Mouse (Mus musculus) limb, embryonic 15.5 days (tissue): ENCODE data around the gene Cmss1. TPM values are rescaled to one million over a fixed set of nuclear protein-coding genes. Genes with fewer than 3 reads are reported as not detected.

Experiments
- ATAC-seq: fragments of 200-750 bp; cut with Nextera tagmentation; 2 replicates; pipeline ENCODE4 v1.8.0; 2017; ENCODE audit warnings: low read depth, moderate TSS enrichment; ENCODE audit not compliant: insufficient number of reproducible peaks, low FRiP score, low TSS enrichment
- H3K27ac ChIP-seq: fragments of 300-500 bp; sonication (generic); 2 replicates; pipeline ENCODE4 v1.5.1; 2015; ENCODE audit warnings: moderate library complexity, mild to moderate bottlenecking, inconsistent platforms
- H3K27me3 ChIP-seq: fragments of 300-500 bp; sonication (generic); 2 replicates; pipeline ENCODE4 v1.6.1; 2015; ENCODE audit warnings: inconsistent platforms
- H3K36me3 ChIP-seq: fragments of 300-500 bp; sonication (generic); 2 replicates; pipeline ENCODE4 v1.6.1; 2015; ENCODE audit warnings: inconsistent platforms
- H3K4me1 ChIP-seq: fragments of 300-500 bp; sonication (generic); 2 replicates; pipeline ENCODE4 v1.6.1; 2015; ENCODE audit warnings: inconsistent platforms
- H3K4me2 ChIP-seq: fragments of 300-500 bp; sonication (generic); 2 replicates; pipeline ENCODE4 v1.6.1; 2015; ENCODE audit warnings: mild to moderate bottlenecking, inconsistent platforms
- H3K4me3 ChIP-seq: fragments of 300-500 bp; sonication (generic); 2 replicates; pipeline ENCODE4 v1.5.1; 2015; ENCODE audit warnings: mild to moderate bottlenecking, inconsistent platforms
- H3K9ac ChIP-seq: fragments of 300-500 bp; sonication (generic); 2 replicates; pipeline ENCODE4 v1.6.1; 2015; ENCODE audit warnings: inconsistent platforms
- H3K9me3 ChIP-seq: fragments of 300-500 bp; sonication (generic); 2 replicates; pipeline ENCODE4 v1.6.1; 2016; ENCODE audit warnings: inconsistent platforms
- WGBS: fragments of 180-500 bp; shearing (Covaris S2); methylation state at CpG from one replicate; pipeline ENCODE4 v1.1.7; 2015; 5-methylcytosine and 5-hydroxymethylcytosine counted together
- polyA plus RNA-seq: library from polyadenylated mRNA; unstranded; fragments of >200 nt; fragmentation: Nextera tagmentation; extraction: Ambion mirVana; gene quantifications from 2 replicates; pipeline ENCODE4 v1.2.1, GENCODE M21; 2015

Cmss1 gene
- polyA plus RNA-seq, 1 experiment from 2014 or later, result 41.8 TPM

DNA sequence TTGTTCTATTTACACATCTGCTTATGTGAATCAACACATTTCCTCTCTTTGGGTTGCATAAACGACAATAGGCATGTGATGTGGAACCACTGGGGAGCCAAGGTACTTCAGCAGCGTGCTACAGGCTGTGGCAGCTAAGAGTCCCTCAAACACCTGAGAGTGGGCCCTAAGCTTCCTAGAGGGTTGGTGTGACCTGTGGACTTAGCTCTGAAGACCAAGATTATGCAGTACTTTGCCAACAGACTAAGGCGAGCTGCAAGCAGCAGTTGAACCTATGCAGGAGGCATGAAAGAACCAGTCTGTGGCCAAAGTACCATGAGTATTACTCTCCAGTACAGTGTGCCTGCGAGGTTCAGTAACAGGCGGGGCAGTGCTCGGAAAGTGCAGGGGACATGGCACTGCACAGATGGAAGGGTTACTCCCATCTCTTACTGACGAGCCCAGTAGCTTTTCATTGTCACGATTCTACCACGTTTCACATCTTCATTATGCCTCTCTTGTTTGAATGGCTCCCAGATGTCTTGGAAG, 141.2 kb downstream of the Cmss1 start:
- Histone ChIP-seq H3K27ac (no peak overlapping the region), H3K27me3 (no peaks in the 10 kb centered on the region), H3K9ac (no peak overlapping the region), H3K4me3 (no peak overlapping the region), H3K4me1 (peaks cover 12% of the 10 kb centered on the region; the same call in 1 of the 2 replicates), H3K36me3 (no peaks in the 10 kb centered on the region), H3K4me2 (no peak overlapping the region), H3K9me3 (no peaks in the 10 kb centered on the region)
- 82% methylated on average over 9 of the region's 9 CpGs for WGBS
- ATAC-seq, result no peak

DNA sequence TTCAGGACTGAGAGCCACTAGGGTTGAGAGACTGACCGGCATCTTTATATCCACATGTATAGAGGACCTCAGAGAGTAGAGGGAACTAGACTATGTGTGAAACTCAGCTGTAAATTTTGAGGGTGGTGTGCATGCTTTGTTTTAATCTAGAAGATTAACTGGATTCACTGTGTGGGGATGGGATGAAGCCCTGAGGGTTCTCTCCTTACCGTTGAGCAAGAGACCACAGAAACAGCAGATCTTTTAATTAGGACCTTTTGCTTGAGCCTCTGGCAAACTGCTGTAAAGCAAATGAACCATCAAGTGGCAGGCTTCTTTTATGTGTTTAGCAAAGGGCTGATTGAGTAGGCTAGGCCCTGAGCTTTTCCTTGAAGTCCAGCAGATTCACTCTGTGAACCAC, 150.7 kb downstream of the Cmss1 start:
- H3K27me3 ChIP-seq, result no peaks in the 10 kb centered on the region
- no peak overlapping the region for H3K9ac ChIP-seq
- no peak overlapping the region for H3K27ac ChIP-seq
- H3K4me2 ChIP-seq, result no peak overlapping the region
- H3K4me3 ChIP-seq, result no peak overlapping the region
- WGBS, result 31% methylated on average over 2 of the region's 2 CpGs
- H3K36me3 ChIP-seq, result no peaks in the 10 kb centered on the region
- no peak for ATAC-seq
- H3K9me3 ChIP-seq, result no peaks in the 10 kb centered on the region
- H3K4me1 ChIP-seq, result peaks cover 28% of the 10 kb centered on the region

DNA sequence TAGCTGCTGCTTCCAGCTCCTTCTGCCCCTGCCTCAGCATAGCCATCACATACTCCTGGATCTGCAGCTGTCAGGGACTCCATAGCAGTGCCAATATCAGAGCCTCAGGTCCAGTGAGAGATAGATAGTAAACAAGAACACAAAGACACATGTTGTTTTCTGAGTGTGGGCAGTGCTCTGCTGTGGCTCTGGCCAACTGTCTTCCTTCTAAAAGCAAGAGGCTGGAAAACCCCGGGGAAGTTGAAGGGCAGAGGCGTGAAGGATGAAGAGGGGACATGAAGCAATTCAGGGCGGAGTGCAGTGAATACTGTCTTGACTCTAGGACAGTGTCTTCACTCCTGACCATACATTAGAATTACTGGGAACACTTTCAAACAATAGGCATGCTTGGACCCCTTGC, 151.1 kb downstream of the Cmss1 start:
- H3K27me3 ChIP-seq, result no peaks in the 10 kb centered on the region
- no peak overlapping the region for H3K9ac ChIP-seq
- 76% methylated on average over 3 of the region's 3 CpGs for WGBS
- H3K4me2 ChIP-seq, result no peak overlapping the region
- no peak for ATAC-seq
- H3K27ac ChIP-seq, result no peak overlapping the region
- H3K4me3 ChIP-seq, result no peak overlapping the region
- no peaks in the 10 kb centered on the region for H3K9me3 ChIP-seq
- H3K4me1 ChIP-seq, result peaks cover 28% of the 10 kb centered on the region
- no peaks in the 10 kb centered on the region for H3K36me3 ChIP-seq

DNA sequence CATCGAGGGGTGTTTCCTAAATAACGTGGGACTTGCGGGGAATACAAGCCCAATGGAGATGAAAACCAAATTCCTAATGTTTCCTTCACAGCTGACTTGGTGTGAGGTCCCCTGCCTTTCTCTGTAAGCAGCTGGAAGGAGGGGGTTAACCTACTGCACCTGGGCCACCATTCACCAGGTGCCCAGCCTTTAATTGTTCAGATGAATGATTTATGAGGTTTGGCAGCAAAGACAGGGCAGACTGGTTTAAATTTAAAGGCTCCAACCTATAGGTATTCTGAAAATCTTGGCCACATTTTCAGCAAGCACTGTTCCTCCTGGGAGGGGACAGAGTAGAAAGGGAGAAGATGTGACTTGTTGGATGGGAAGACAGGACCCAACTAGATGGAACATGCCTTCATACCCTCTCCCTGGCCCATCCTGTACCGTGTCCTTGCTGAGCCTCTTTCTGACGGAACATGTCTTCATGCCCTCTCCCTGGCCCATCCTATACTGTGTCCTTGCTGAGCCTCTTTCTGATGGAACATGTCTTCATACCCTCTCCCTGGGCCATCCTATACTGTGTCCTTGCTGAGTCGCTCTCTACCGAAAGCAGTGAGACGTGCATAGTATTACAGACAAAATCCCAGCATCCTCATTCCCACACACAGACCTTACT, 152.4 kb downstream of the Cmss1 start:
- Histone ChIP-seq H3K27ac (no peak overlapping the region), H3K36me3 (no peaks in the 10 kb centered on the region), H3K4me2 (no peak overlapping the region), H3K27me3 (no peaks in the 10 kb centered on the region), H3K4me1 (peaks cover 28% of the 10 kb centered on the region), H3K9me3 (no peaks in the 10 kb centered on the region), H3K9ac (no peak overlapping the region), H3K4me3 (no peak overlapping the region)
- ATAC-seq, result peak; percentile 44; the same call in 1 of the 2 replicates
- WGBS, result 65% methylated on average over 8 of the region's 8 CpGs

DNA sequence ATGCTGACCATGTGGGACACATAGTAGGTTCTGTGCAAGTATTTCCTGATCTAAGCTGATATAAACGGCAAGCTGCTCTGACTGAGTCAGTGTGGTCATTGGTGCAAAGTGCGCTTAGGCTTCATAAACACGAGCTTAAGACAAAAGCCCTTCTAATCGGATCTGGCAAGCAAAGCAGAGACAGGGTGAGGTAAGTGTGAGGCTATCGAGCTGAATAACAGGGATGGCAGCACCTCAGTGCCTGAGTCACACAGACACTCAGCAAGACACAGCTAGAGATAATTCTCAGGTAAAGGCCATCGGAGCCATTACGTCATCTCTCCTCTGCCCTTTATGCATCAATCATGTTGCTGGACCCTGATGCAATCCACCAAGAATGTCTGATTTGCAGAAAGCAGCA, 153.7 kb downstream of the Cmss1 start:
- H3K4me1 ChIP-seq, result peaks cover 24% of the 10 kb centered on the region
- H3K9me3 ChIP-seq, result no peaks in the 10 kb centered on the region
- no peak overlapping the region for H3K4me2 ChIP-seq
- 44% methylated on average over 7 of the region's 7 CpGs for WGBS
- H3K27me3 ChIP-seq, result no peaks in the 10 kb centered on the region
- no peaks in the 10 kb centered on the region for H3K36me3 ChIP-seq
- ATAC-seq, result no peak
- no peak overlapping the region for H3K27ac ChIP-seq
- no peak overlapping the region for H3K4me3 ChIP-seq
- no peak overlapping the region for H3K9ac ChIP-seq

DNA sequence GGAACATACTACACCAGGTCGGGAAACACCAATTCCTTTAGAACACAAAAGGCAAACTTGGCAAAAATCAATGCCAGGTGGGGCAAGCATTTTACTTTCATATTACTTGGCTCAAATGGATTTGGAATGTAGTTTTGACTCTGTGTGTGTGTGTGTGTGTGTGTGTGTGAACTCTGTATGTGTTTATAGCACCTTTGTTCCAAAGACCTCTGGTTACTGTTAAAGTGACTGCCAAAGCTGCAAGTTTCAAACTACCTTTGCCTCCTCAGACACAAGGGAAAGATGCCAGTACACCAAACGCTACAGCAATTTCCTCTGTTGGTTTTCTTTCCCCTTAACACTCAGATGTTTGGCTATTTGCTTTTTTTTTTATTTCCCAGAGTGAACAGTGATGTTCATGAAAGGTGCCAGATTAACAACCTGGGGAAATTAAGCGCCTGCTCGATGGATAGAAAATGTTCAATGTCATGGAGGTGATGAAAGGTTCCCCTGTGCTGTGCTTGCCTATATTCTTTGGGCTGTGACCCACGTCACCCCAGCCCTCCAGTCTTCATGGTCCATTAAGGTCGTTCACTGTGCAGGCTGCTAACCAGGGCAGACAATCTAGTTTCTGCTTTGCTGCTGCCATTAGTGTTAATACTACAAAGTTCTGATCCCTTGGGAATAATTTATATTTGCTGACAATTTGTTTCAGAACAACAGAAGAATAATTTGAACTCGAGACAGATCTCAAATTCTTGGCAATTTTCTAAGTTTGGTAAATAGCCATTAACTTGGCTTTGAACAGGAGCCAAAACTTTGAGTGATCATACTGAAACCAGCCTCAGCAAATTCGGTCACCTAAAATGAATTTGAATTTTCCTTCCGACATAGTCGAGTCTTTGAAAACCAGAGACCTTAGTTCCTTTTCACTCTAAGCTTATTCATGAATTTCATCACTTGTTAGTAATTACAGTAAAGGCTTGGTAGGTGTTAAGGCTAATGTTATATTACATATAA, 161.3 kb downstream of the Cmss1 start:
- H3K27me3 ChIP-seq, result no peaks in the 10 kb centered on the region
- H3K4me2 ChIP-seq, result no peak overlapping the region
- peak overlapping the region; percentile 62; the same call in 1 of the 2 replicates for H3K27ac ChIP-seq
- 36% methylated on average over 10 of the region's 10 CpGs for WGBS
- no peak for ATAC-seq
- H3K9ac ChIP-seq, result no peak overlapping the region
- H3K4me1 ChIP-seq, result peaks cover 27% of the 10 kb centered on the region
- no peaks in the 10 kb centered on the region for H3K36me3 ChIP-seq
- H3K9me3 ChIP-seq, result no peaks in the 10 kb centered on the region
- no peak overlapping the region for H3K4me3 ChIP-seq

DNA sequence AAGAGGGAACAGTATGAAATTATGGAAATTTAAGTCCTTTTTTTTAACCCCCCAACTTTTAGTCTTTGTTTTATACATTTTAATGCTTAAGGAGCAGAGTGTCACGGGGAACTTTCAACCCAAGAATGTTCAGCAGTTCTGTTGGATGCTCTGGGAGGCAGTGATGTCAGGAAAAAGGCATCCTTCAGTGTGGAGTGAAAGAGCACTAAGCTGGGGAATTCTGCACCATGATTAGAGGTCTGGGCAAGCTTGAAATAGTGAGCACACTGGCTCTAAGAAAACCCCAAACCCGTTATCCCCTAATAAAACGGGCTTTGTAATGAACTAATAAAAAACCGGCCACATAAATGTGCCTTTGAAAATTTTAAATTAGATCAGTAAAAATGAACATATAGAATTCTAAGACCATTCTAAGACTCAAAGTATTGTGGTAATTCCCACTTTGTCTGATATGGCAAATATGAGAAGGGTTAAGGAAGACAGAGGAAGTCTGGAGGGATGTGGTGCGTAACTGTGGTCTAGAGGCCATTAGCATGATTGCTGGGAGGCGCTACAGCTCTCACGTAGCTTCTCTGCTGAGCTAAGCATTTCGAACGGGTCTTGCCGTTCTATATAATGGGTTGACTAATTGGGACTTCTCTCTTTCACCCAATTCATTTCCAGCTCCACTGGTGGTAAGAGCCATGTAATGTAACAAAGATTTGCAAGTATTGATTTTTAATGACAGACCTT, 165.8 kb downstream of the Cmss1 start:
- Histone ChIP-seq H3K27me3 (no peaks in the 10 kb centered on the region), H3K4me2 (no peak overlapping the region), H3K4me1 (peaks cover 45% of the 10 kb centered on the region), H3K36me3 (no peaks in the 10 kb centered on the region), H3K9me3 (no peaks in the 10 kb centered on the region), H3K9ac (no peak overlapping the region), H3K4me3 (no peak overlapping the region), H3K27ac (peak overlapping the region; percentile 64)
- WGBS, result 32% methylated on average over 10 of the region's 10 CpGs
- peak; percentile 69; the same call in 1 of the 2 replicates for ATAC-seq

DNA sequence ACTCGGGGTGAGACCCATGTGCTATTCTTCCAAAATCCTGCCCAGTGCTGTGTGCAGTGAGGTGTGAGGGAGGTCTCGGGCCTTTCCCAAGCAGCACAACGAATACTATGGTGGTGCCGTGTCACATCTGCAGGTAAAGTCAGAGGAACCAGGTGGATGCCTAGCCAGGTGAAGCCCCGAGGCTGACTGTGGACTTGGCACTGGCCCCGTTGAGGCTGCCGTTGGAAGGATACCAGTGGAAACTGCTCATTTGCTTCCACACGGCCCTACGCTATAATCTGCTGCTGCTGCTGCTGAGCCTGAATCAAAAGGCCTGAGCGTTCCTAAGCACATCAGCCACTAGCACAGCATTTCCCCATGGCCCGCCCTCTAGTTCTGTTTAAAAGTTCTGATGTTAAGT, 167.5 kb downstream of the Cmss1 start:
- Histone ChIP-seq H3K4me1 (peaks cover 41% of the 10 kb centered on the region), H3K27ac (peak overlapping the region; percentile 83)
- ATAC-seq, result no peak

DNA sequence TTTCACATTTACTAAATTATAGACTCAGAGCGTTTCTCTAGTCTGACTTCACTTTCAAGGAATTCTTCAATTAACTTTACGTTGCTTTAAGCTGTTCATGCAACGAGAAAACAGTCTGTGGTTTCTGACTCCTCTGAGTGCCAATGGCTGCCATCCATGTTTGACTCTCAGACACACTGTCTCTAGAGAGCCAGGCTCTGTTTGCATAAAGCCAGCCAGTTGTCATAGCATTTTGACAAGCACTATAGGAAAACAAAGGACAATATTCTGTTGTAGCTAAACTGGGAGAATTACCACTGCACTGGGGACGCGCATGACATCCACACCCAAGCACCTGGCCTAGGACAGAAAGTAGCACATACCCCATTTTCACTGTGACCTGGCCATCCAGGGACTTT, 168.4 kb downstream of the Cmss1 start:
- no peak overlapping the region for H3K9ac ChIP-seq
- H3K27me3 ChIP-seq, result no peaks in the 10 kb centered on the region
- no peak overlapping the region for H3K4me3 ChIP-seq
- no peak overlapping the region for H3K4me2 ChIP-seq
- H3K9me3 ChIP-seq, result no peaks in the 10 kb centered on the region
- H3K36me3 ChIP-seq, result no peaks in the 10 kb centered on the region
- 0 out of 2 replicates have a peak, but pooled peaks have one; percentile 42 for ATAC-seq
- WGBS, result 33% methylated on average over 5 of the region's 5 CpGs
- H3K27ac ChIP-seq, result peak overlapping the region; percentile 83
- peaks cover 37% of the 10 kb centered on the region for H3K4me1 ChIP-seq

More for the DNA sequence above, 167.5 kb downstream of the Cmss1 start:
- Histone ChIP-seq H3K9ac (no peak overlapping the region), H3K9me3 (no peaks in the 10 kb centered on the region), H3K4me2 (no peak overlapping the region), H3K27me3 (no peaks in the 10 kb centered on the region), H3K36me3 (no peaks in the 10 kb centered on the region), H3K4me3 (no peak overlapping the region)
- 43% methylated on average over 11 of the region's 11 CpGs for WGBS

DNA sequence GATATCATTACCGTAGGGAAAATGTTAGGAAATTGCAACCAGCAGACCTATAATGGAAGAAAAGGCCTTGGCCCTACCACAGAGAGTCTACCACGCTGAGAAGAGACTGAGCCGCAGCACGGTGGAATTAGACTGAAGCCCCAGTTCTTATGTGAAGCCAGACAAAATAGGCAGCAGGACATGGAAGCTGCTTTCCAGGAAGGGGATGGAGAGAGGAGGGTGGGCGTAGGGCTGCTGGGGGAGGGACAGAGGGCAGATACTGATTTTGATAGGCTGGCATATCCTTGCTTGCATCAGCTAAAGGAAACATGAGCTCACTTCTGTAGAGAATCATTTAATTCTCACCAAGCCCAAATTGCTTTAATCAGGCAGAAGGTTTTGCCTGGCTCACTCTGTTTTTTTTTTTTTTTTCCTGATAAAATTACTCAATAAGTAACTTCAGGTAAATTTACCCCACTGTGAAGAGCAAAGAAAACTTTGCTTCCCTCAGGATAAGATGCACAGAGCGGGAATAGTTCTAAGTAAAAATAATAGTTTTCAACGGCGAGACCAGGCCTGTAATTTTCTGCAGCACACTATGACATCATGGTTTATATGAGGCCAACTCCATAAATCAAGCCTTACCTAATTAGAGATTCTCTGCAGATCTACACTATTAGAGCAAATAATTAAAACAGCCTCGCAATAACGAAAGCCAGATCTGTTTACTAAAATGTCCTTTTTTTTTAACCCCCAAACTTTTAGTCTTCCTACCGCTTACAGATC, 169.0 kb downstream of the Cmss1 start:
- no peaks in the 10 kb centered on the region for H3K9me3 ChIP-seq
- no peak overlapping the region for H3K9ac ChIP-seq
- no peak overlapping the region for H3K4me3 ChIP-seq
- H3K27me3 ChIP-seq, result no peaks in the 10 kb centered on the region
- peak overlapping the region; percentile 83 for H3K27ac ChIP-seq
- H3K4me1 ChIP-seq, result peaks cover 37% of the 10 kb centered on the region
- H3K36me3 ChIP-seq, result no peaks in the 10 kb centered on the region
- 24% methylated on average over 11 of the region's 11 CpGs for WGBS
- H3K4me2 ChIP-seq, result 0 out of 2 replicates have a peak overlapping the region, but pooled peaks have one; percentile 5
- ATAC-seq, result peak; percentile 32; the same call in 1 of the 2 replicates

DNA sequence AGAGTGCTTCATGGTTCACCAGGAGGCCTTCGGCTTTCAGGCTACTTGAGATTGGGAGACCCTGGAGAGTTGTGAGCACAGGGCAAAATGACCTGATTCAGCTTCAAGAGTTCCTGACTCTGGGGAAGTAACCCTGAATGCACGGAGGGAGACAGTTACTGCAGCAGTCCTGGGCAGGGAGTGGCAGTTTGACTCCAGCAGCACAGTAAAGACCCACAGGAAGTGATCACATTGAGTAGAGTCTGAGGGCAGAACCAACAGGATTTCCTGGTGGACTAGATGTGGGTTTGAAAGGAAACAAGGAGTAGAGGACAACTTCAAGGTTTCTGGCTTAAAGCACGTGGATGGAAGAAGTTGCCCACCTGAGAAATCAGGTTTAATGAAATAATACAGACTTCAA, 172.0 kb downstream of the Cmss1 start:
- no peaks in the 10 kb centered on the region for H3K36me3 ChIP-seq
- no peak overlapping the region for H3K9ac ChIP-seq
- no peaks in the 10 kb centered on the region for H3K27me3 ChIP-seq
- H3K9me3 ChIP-seq, result no peaks in the 10 kb centered on the region
- ATAC-seq, result no peak
- no peak overlapping the region for H3K4me2 ChIP-seq
- WGBS, result 67% methylated on average over 3 of the region's 3 CpGs
- H3K27ac ChIP-seq, result no peak overlapping the region
- no peak overlapping the region for H3K4me3 ChIP-seq
- H3K4me1 ChIP-seq, result peaks cover 26% of the 10 kb centered on the region
